Mouse (Mus musculus): ENCODE measurements around the gene Palm3. TPM values are rescaled to one million over a fixed set of nuclear protein-coding genes. Genes with fewer than 3 reads are reported as not detected.
A peak's percentile ranks its signal among the peaks of the same experiment; 100 is the strongest.

The Palm3 gene
- total and polyA plus RNA-seq, 2 experiments from 2014 or later = 2.7 to 4.3 TPM

- H3K27ac ChIP-seq (ENCODE audit: low read depth, low read length) = peak overlapping the region; percentile 64
- no peaks in the 10 kb centered on the region for H3K9me3 ChIP-seq (ENCODE audit: low read length)
- WGBS = 80% methylated on average over 5 of the region's 5 CpGs
- H3K27me3 ChIP-seq (ENCODE audit: insufficient read depth, low read length) = no peaks in the 10 kb centered on the region
- H3K4me1 ChIP-seq (ENCODE audit: insufficient read depth) = peaks cover 24% of the 10 kb centered on the region; the same call in 1 of the 2 replicates
- ATAC-seq = no peak
- H3K36me3 ChIP-seq (ENCODE audit: insufficient read depth) = peaks cover 11% of the 10 kb centered on the region
- no peak overlapping the region for H3K4me3 ChIP-seq (ENCODE audit: low read depth, low read length)
- no peak overlapping the region for H3K4me2 ChIP-seq (ENCODE audit: low read depth)
- no peak for DNase-seq
- H3K9ac ChIP-seq = no peak overlapping the region
- TF ChIP-seq CTCF (IDR thresholded peaks at IDR 0.05; ENCODE audit: low read depth) = no peak
These were observed 49.0 kb downstream of the Palm3 start for GRCm38 (mm10) chr8:84070241-84070640.

GRCm38 (mm10) chr8:84070667-84071066 lies 49.4 kb downstream of the Palm3 start:
- Histone ChIP-seq H3K9me3 (ENCODE audit: low read length) (no peaks in the 10 kb centered on the region), H3K27ac (ENCODE audit: low read depth, low read length) (peak overlapping the region; percentile 69), H3K27me3 (ENCODE audit: insufficient read depth, low read length) (no peaks in the 10 kb centered on the region), H3K4me2 (ENCODE audit: low read depth) (no peak overlapping the region), H3K36me3 (ENCODE audit: insufficient read depth) (peaks cover 13% of the 10 kb centered on the region), H3K9ac (no peak overlapping the region), H3K4me1 (ENCODE audit: insufficient read depth) (peaks cover 24% of the 10 kb centered on the region; the same call in 1 of the 2 replicates), H3K4me3 (ENCODE audit: low read depth, low read length) (no peak overlapping the region)
- DNase-seq = peak; percentile 72
- no peak for TF ChIP-seq CTCF (IDR thresholded peaks at IDR 0.05; ENCODE audit: low read depth)
- 38% methylated on average over 2 of the region's 2 CpGs for WGBS
- no peak for ATAC-seq

GRCm38 (mm10) chr8:84071921-84072320 lies 50.6 kb downstream of the Palm3 start:
- WGBS = 65% methylated on average over 3 of the region's 3 CpGs
- H3K9ac ChIP-seq = no peak overlapping the region
- H3K4me1 ChIP-seq (ENCODE audit: insufficient read depth) = peaks cover 24% of the 10 kb centered on the region; the same call in 1 of the 2 replicates
- no peak overlapping the region for H3K27ac ChIP-seq (ENCODE audit: low read depth, low read length)
- H3K4me2 ChIP-seq (ENCODE audit: low read depth) = no peak overlapping the region
- ATAC-seq = no peak
- no peak for TF ChIP-seq CTCF (IDR thresholded peaks at IDR 0.05; ENCODE audit: low read depth)
- H3K36me3 ChIP-seq (ENCODE audit: insufficient read depth) = peaks cover 23% of the 10 kb centered on the region
- H3K27me3 ChIP-seq (ENCODE audit: insufficient read depth, low read length) = no peaks in the 10 kb centered on the region
- H3K9me3 ChIP-seq (ENCODE audit: low read length) = no peaks in the 10 kb centered on the region
- DNase-seq = no peak
- H3K4me3 ChIP-seq (ENCODE audit: low read depth, low read length) = no peak overlapping the region

GRCm38 (mm10) chr8:84072321-84072720 lies 51.0 kb downstream of the Palm3 start:
- peaks cover 24% of the 10 kb centered on the region; the same call in 1 of the 2 replicates for H3K4me1 ChIP-seq (ENCODE audit: insufficient read depth)
- TF ChIP-seq CTCF (IDR thresholded peaks at IDR 0.05; ENCODE audit: low read depth) = no peak
- peak overlapping the region; percentile 76; the same call in 1 of the 2 replicates for H3K27ac ChIP-seq (ENCODE audit: low read depth, low read length)

GRCm38 (mm10) chr8:84073230-84073976 lies 52.1 kb downstream of the Palm3 start:
- DNase-seq = peak; percentile 39
- no peaks in the 10 kb centered on the region for H3K27me3 ChIP-seq (ENCODE audit: insufficient read depth, low read length)
- TF ChIP-seq CTCF (IDR thresholded peaks at IDR 0.05; ENCODE audit: low read depth) = no peak
- peaks cover 21% of the 10 kb centered on the region; the same call in 1 of the 2 replicates for H3K4me1 ChIP-seq (ENCODE audit: insufficient read depth)
- 31% methylated on average over 10 of the region's 10 CpGs for WGBS
- no peaks in the 10 kb centered on the region for H3K9me3 ChIP-seq (ENCODE audit: low read length)
- H3K9ac ChIP-seq = 0 out of 2 replicates have a peak overlapping the region, but pooled peaks have one; percentile 6
- H3K4me2 ChIP-seq (ENCODE audit: low read depth) = peak overlapping the region; percentile 15; the same call in 1 of the 2 replicates
- H3K4me3 ChIP-seq (ENCODE audit: low read depth, low read length) = no peak overlapping the region
- peak overlapping the region; percentile 76 for H3K27ac ChIP-seq (ENCODE audit: low read depth, low read length)
- peaks cover 27% of the 10 kb centered on the region for H3K36me3 ChIP-seq (ENCODE audit: insufficient read depth)
- peak; percentile 59 for ATAC-seq

More at GRCm38 (mm10) chr8:84072321-84072720, 51.0 kb downstream of the Palm3 start:
- H3K4me2 ChIP-seq (ENCODE audit: low read depth) = no peak overlapping the region
- no peak for ATAC-seq
- H3K4me3 ChIP-seq (ENCODE audit: low read depth, low read length) = no peak overlapping the region
- H3K27me3 ChIP-seq (ENCODE audit: insufficient read depth, low read length) = no peaks in the 10 kb centered on the region
- WGBS = 85% methylated on average over 10 of the region's 10 CpGs
- no peak for DNase-seq
- no peak overlapping the region for H3K9ac ChIP-seq
- H3K36me3 ChIP-seq (ENCODE audit: insufficient read depth) = peaks cover 27% of the 10 kb centered on the region
- H3K9me3 ChIP-seq (ENCODE audit: low read length) = no peaks in the 10 kb centered on the region

GRCm38 (mm10) chr8:84076412-84076811 lies 55.1 kb downstream of the Palm3 start:
- no peak for TF ChIP-seq CTCF (IDR thresholded peaks at IDR 0.05; ENCODE audit: low read depth)
- Histone ChIP-seq H3K4me1 (ENCODE audit: insufficient read depth) (peaks cover 10% of the 10 kb centered on the region; the same call in 1 of the 2 replicates), H3K9ac (no peak overlapping the region), H3K9me3 (ENCODE audit: low read length) (no peaks in the 10 kb centered on the region), H3K27ac (ENCODE audit: low read depth, low read length) (no peak overlapping the region), H3K36me3 (ENCODE audit: insufficient read depth) (peaks cover 52% of the 10 kb centered on the region), H3K4me2 (ENCODE audit: low read depth) (no peak overlapping the region), H3K27me3 (ENCODE audit: insufficient read depth, low read length) (no peaks in the 10 kb centered on the region), H3K4me3 (ENCODE audit: low read depth, low read length) (no peak overlapping the region)
- 97% methylated on average over 1 of the region's 1 CpGs for WGBS
- no peak for ATAC-seq
- no peak for DNase-seq

- no peak overlapping the region for H3K27ac ChIP-seq (ENCODE audit: low read depth, low read length)
- no peak overlapping the region for H3K9ac ChIP-seq
- H3K36me3 ChIP-seq (ENCODE audit: insufficient read depth) = peaks cover 55% of the 10 kb centered on the region
- ATAC-seq = no peak
- H3K9me3 ChIP-seq (ENCODE audit: low read length) = no peaks in the 10 kb centered on the region
- H3K4me1 ChIP-seq (ENCODE audit: insufficient read depth) = peaks cover 9% of the 10 kb centered on the region; the same call in 1 of the 2 replicates
- WGBS = 84% methylated on average over 3 of the region's 3 CpGs
- H3K4me3 ChIP-seq (ENCODE audit: low read depth, low read length) = no peak overlapping the region
- no peaks in the 10 kb centered on the region for H3K27me3 ChIP-seq (ENCODE audit: insufficient read depth, low read length)
- no peak overlapping the region for H3K4me2 ChIP-seq (ENCODE audit: low read depth)
- DNase-seq = no peak
- TF ChIP-seq CTCF (IDR thresholded peaks at IDR 0.05; ENCODE audit: low read depth) = no peak
These were observed 55.6 kb downstream of the Palm3 start for GRCm38 (mm10) chr8:84076849-84077248.
